Mouse (Mus musculus): ENCODE data around the gene Pla2g12a.

DNA sequence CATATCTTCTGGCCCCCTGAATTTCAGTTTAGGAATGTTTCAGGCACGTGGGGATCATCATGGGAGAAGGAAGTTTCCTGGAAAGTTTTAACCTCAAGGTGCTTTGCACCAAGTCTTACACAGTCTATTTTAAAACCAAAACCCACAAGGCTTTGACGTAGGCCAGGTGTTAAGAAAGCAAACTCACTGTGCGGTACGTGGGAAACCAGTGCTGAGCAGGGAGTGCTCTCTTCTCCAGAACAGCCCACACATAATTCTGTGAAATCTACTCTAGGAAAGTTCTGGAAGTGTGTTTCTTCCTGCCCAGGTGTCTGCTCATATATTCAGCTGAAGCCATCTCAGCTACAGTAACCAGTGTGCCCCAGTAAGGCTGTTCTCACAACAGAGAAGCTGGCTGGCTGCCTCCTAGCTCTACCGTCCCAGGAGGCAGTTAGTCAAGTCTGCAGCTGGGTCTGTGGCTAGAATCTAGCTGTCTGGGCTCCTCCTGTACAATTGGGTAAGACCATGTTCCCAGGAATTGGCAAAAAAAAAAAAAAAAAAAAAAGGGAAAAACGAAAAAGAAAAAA, 51.9 kb downstream of the Pla2g12a start:
- TF ChIP-seq CTCF (IDR thresholded peaks at IDR 0.05): no peak
- no peak for TF ChIP-seq EP300 (IDR thresholded peaks at IDR 0.05)

Data from lung, postnatal 0 days (tissue).